Mouse (Mus musculus): Measurements from ENCODE around the gene Olfr612.
"Not testable (repeated sequence)": the region's sequence is repeated elsewhere in the genome, so short reads cannot be mapped to it uniquely, and the experiment has no call there.

Gene Olfr612

GRCm38 (mm10) chr7:103542617-103543016 lies at the start of gene Olfr612:
TSS of gene Olfr612 (minus strand) at chr7:103542717.
- not testable (repeated sequence) for DNase-seq (ENCODE audit: low spot score)

DNA sequence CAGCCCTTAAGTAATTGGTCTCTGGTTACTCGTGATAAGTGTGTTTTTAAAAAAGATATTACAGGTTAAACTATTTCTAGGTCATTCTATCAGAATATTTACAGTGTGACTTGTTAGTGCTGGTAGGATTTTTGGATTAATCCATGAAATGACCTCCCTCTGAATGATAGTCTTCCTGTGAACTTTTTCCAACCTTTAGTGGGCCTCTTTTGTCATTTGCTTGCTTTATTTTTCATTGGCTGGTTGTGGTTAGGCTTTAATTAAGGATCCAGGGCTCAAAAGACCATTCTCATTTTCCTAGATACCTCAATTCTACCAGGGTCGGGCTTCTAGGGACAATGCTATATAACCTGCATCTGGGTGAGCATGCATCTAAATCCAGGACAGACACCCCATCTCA lies 47.3 kb upstream of the Olfr612 start, which contains the start of gene Olfr618:
TSS of gene Olfr618 (plus strand) at position 301 of the 400 bp plus-strand sequence.
- no peak for DNase-seq (ENCODE audit: low spot score)

GRCm38 (mm10) chr7:103572761-103573160 lies 30.2 kb upstream of the Olfr612 start, which contains the start of gene Olfr617:
TSS of gene Olfr617 (plus strand) at chr7:103573061.
- DNase-seq (ENCODE audit: low spot score): no peak

DNA sequence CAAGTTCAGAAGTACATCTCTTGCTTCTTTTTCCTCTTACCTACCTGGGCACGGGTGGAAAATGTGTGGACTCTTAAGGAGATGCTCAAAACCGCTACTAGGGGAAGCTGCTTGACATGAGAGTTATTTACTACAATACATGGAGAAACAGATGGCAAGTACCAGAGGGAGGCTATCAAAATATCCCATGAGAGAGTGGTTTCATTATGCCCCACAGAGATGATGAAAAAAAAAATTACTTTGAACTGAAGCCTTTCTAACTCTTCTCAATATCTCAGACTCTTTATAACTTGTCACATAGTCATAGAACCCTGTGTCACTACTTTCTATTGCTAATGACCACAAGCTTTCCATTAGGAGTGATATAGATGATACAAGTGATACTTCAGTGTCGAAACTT lies 26.5 kb upstream of the Olfr612 start, which contains the start of gene Olfr616:
TSS of gene Olfr616 (minus strand) at position 101 of the 400 bp plus-strand sequence.
- no peak for DNase-seq (ENCODE audit: low spot score)

GRCm38 (mm10) chr7:103555779-103556178 lies 13.3 kb upstream of the Olfr612 start, which contains the start of gene Olfr615:
TSS of gene Olfr615 (plus strand) at chr7:103556079.
- DNase-seq (ENCODE audit: low spot score): no peak

- DNase-seq (ENCODE audit: low spot score): no peak
Observed at GRCm38 (mm10) chr7:103547774-103548173, 5.3 kb upstream of the Olfr612 start, which contains the start of gene Olfr613. TSS of gene Olfr613 (plus strand) at chr7:103548074.

DNA sequence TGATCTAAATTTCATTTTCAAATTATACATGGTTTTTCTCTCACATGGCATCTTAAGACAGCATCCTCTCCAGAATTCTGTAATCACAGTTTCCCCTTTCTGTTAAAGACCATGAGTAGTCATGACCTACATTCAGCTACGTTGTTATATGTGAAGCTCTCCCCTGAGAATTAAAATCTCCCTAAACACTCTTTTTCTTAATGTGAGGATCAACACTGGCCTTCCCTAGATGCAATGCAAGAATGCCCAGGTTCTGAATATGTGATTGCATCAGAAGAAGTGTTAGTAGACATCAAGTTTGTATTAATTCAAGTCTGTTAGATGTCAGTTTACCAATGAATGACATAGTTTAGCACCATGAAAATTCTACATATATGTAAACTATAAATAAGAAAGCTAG lies 21.8 kb downstream of the Olfr612 start, which contains the start of gene Olfr611:
TSS of gene Olfr611 (minus strand) at position 101 of the 400 bp plus-strand sequence.
- not testable (repeated sequence) for DNase-seq (ENCODE audit: low spot score)

DNA sequence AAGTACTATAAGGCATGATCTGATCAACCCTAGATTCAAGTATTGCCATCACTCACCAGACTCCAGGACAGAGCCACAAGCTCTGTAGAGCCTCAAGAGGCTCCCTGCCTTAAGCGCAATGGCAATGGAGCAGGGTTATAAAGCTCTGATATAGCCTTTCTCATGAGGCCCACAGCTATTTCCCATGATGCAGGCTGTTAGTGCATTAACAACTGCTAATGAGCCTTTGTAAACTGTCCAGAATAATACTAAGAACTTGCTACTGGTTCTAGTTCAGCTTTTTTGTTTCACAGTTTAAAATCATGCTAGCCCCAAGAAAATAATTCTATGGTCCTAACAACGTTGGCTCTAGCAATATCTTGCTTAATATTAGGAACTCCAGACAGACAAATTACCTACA lies 30.5 kb downstream of the Olfr612 start, which contains the start of gene Olfr610:
TSS of gene Olfr610 (minus strand) at position 101 of the 400 bp plus-strand sequence.
- DNase-seq (ENCODE audit: low spot score): no peak

DNA sequence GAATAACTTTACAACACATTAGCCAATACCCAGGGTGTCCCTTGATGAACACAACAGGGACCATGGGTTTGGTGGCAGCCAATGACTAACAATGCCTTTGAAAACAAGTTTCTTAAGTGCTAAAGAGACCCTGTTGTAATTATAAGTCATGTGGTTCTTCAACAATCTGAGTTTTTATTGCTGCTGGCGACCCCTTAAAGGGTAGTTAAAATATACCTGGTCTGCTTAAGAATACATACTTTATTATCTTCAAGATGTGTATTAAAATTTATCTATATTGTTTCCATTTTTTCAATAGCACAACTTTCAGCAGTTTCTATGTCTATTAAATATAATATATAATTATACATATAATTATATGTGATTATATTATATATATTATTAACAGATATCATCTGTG lies 44.6 kb downstream of the Olfr612 start, which contains the start of gene Olfr609:
TSS of gene Olfr609 (minus strand) at position 101 of the 400 bp plus-strand sequence.
- DNase-seq (ENCODE audit: low spot score): no peak

All from ovary, adult 18-20 months (tissue).